Mouse (Mus musculus) myocyte (in vitro differentiated cells): ENCODE data around the gene Prkcsh.

Experiments
- MAX ChIP-seq: IDR thresholded peaks from one replicate; pipeline ENCODE4 v1.6.1; 2011; ENCODE audit warnings: low read depth, mild to moderate bottlenecking, control low read depth
- MYOD1 ChIP-seq, 3 experiments: IDR thresholded peaks; one replicate each; pipeline ENCODE4 v1.6.1; 2011; ENCODE audit warnings: control low read depth in 2 of 3, low read depth in 2 of 3, mild to moderate bottlenecking in 2 of 3, moderate library complexity in 1 of 3; ENCODE audit not compliant: insufficient read length in 2 of 3, control insufficient read depth in 1 of 3
- MYOG ChIP-seq, 3 experiments: IDR thresholded peaks; one replicate each; pipeline ENCODE4 v1.6.1; 2011; ENCODE audit warnings: control low read depth in 2 of 3, low read depth in 2 of 3, mild to moderate bottlenecking in 2 of 3; ENCODE audit not compliant: insufficient read length in 2 of 3, control insufficient read depth in 1 of 3, insufficient read depth in 1 of 3
- POLR2A ChIP-seq: IDR thresholded peaks from one replicate; pipeline ENCODE4 v1.6.1; 2011; ENCODE audit warnings: low read depth, mild to moderate bottlenecking, control low read depth, moderate library complexity; ENCODE audit not compliant: insufficient read length
- POLR2AphosphoS2 ChIP-seq: IDR thresholded peaks from one replicate; pipeline ENCODE4 v1.6.1; 2011; ENCODE audit warnings: low read depth, control low read depth; ENCODE audit not compliant: insufficient read length
- SRF ChIP-seq: IDR thresholded peaks from one replicate; pipeline ENCODE4 v1.6.1; 2011; ENCODE audit warnings: low read depth; ENCODE audit not compliant: control insufficient read depth, insufficient read length
- TCF12 ChIP-seq: IDR thresholded peaks from one replicate; pipeline ENCODE4 v1.6.1; 2011; ENCODE audit warnings: mild to moderate bottlenecking, control low read depth; ENCODE audit not compliant: poor library complexity, insufficient read depth, severe bottlenecking

GRCm38 (mm10) chr9:22003163-22003554 lies 553 bp downstream of the Prkcsh start:
- TF ChIP-seq POLR2AphosphoS2 (no peak), POLR2A (no peak), MYOG (IDR thresholded peaks at IDR 0.05; ENCODE audit: control insufficient read depth in 1 of 3, insufficient read depth in 1 of 3, insufficient read length in 2 of 3, low read depth in 2 of 3) (no peak), MYOD1 (IDR thresholded peaks at IDR 0.05; ENCODE audit: control insufficient read depth in 1 of 3, insufficient read length in 2 of 3, low read depth in 2 of 3) (no peak), MAX (no peak), SRF (no peak), TCF12 (no peak)
